Mouse (Mus musculus) embryonic facial prominence, embryonic 11.5 days (tissue): ENCODE results near the gene Sec61a2. TPM values are rescaled to one million over a fixed set of nuclear protein-coding genes. Genes with fewer than 3 reads are reported as not detected.

ENCODE experiments used
- ATAC-seq: fragments of 200-750 bp; cut with Nextera tagmentation; replicated peaks from 2 replicates; pipeline ENCODE4 v1.8.0; 2017; ENCODE audit warnings: low read depth; ENCODE audit not compliant: insufficient number of reproducible peaks, low FRiP score, low TSS enrichment
- DNase-seq: peaks from one replicate; pipeline ENCODE4 v3.0.0-alpha.2; 2015; ENCODE audit warnings: low spot score
- H3K27ac ChIP-seq: fragments of 300-500 bp; sonication (generic); replicated peaks from 2 replicates; pipeline ENCODE4 v1.5.1; 2014; ENCODE audit warnings: mild to moderate bottlenecking, low read depth, low read length, control low read depth
- H3K27me3 ChIP-seq: fragments of 300-500 bp; sonication (generic); 2 replicates; pipeline ENCODE4 v1.6.1; 2014; ENCODE audit warnings: mild to moderate bottlenecking, low read length, moderate library complexity, mixed read lengths; ENCODE audit not compliant: control insufficient read depth, insufficient read depth
- H3K36me3 ChIP-seq: fragments of 300-500 bp; sonication (generic); replicated peaks from 2 replicates; pipeline ENCODE4 v1.6.1; 2014; ENCODE audit warnings: low read depth, mild to moderate bottlenecking, low read length, moderate library complexity, mixed read lengths; ENCODE audit not compliant: control insufficient read depth, insufficient read depth
- H3K4me1 ChIP-seq: fragments of 300-500 bp; sonication (generic); 2 replicates; pipeline ENCODE4 v1.6.1; 2014; ENCODE audit warnings: low read length, mixed read lengths; ENCODE audit not compliant: control insufficient read depth, insufficient read depth
- H3K4me2 ChIP-seq: fragments of 300-500 bp; sonication (generic); 2 replicates; pipeline ENCODE4 v1.6.1; 2014; ENCODE audit warnings: low read depth, mild to moderate bottlenecking, control low read depth, low read length, moderate library complexity
- H3K4me3 ChIP-seq: fragments of 300-500 bp; sonication (generic); 2 replicates; pipeline ENCODE4 v1.5.1; 2014; ENCODE audit warnings: low read depth, low read length, control low read depth
- H3K9ac ChIP-seq: fragments of 300-500 bp; sonication (generic); replicated peaks from 2 replicates; pipeline ENCODE4 v1.6.1; 2014; ENCODE audit warnings: mild to moderate bottlenecking, control low read depth, low read length
- H3K9me3 ChIP-seq: fragments of 300-500 bp; sonication (generic); replicated peaks from 2 replicates; pipeline ENCODE4 v1.6.1; 2016; ENCODE audit warnings: mild to moderate bottlenecking, low read length, inconsistent platforms, mixed read lengths; ENCODE audit not compliant: control insufficient read depth
- WGBS: fragments of 180-500 bp; shearing (Covaris S2); extraction: QIAGEN DNeasy Blood & Tissue Kit; methylation state at CpG from one replicate; pipeline ENCODE4 v1.1.7; 2014; 5-methylcytosine and 5-hydroxymethylcytosine counted together
- polyA plus RNA-seq: library from polyadenylated mRNA; unstranded; fragments of >200 nt; fragmentation: Nextera tagmentation; extraction: Ambion mirVana; gene quantifications from 2 replicates; pipeline ENCODE4 v1.2.1, GENCODE M21; 2014

The Sec61a2 gene
- polyA plus RNA-seq, 1 experiment from 2014 or later = 81.0 TPM

GRCm38 (mm10) chr2:5840815-5841214 lies 54.4 kb downstream of the Sec61a2 start:
- H3K27me3 ChIP-seq = no peaks in the 10 kb centered on the region
- H3K4me1 ChIP-seq = no peaks in the 10 kb centered on the region
- no peak overlapping the region for H3K4me3 ChIP-seq
- DNase-seq = no peak
- H3K9ac ChIP-seq = no peak overlapping the region
- no peak overlapping the region for H3K4me2 ChIP-seq
- H3K36me3 ChIP-seq = peaks cover 22% of the 10 kb centered on the region
- H3K9me3 ChIP-seq = no peaks in the 10 kb centered on the region
- 92% methylated on average over 11 of the region's 11 CpGs for WGBS
- no peak overlapping the region for H3K27ac ChIP-seq
- ATAC-seq = no peak

- H3K9me3 ChIP-seq = no peaks in the 10 kb centered on the region
- no peak overlapping the region for H3K4me2 ChIP-seq
- no peak for DNase-seq
- no peaks in the 10 kb centered on the region for H3K27me3 ChIP-seq
- H3K27ac ChIP-seq = no peak overlapping the region
- 93% methylated on average over 5 of the region's 5 CpGs for WGBS
- H3K36me3 ChIP-seq = no peaks in the 10 kb centered on the region; the same call in 1 of the 2 replicates
- H3K9ac ChIP-seq = no peak overlapping the region
- ATAC-seq = no peak
- no peak overlapping the region for H3K4me3 ChIP-seq
- no peaks in the 10 kb centered on the region for H3K4me1 ChIP-seq
Measured at GRCm38 (mm10) chr2:5825265-5825913, 69.8 kb downstream of the Sec61a2 start.

- ATAC-seq (no peak), DNase-seq (no peak)
- Histone ChIP-seq H3K9ac (no peak overlapping the region), H3K4me3 (no peak overlapping the region), H3K4me1 (no peaks in the 10 kb centered on the region), H3K4me2 (no peak overlapping the region), H3K9me3 (no peaks in the 10 kb centered on the region), H3K27me3 (no peaks in the 10 kb centered on the region), H3K36me3 (no peaks in the 10 kb centered on the region; the same call in 1 of the 2 replicates), H3K27ac (no peak overlapping the region)
- 92% methylated on average over 5 of the region's 5 CpGs for WGBS
Measured at GRCm38 (mm10) chr2:5824685-5825084, 70.5 kb downstream of the Sec61a2 start.

GRCm38 (mm10) chr2:5824213-5824612 lies 71.0 kb downstream of the Sec61a2 start:
- no peak overlapping the region for H3K4me3 ChIP-seq

GRCm38 (mm10) chr2:5822449-5822848 lies 72.8 kb downstream of the Sec61a2 start:
- Histone ChIP-seq H3K9me3 (no peaks in the 10 kb centered on the region), H3K4me3 (no peak overlapping the region), H3K9ac (no peak overlapping the region), H3K27ac (no peak overlapping the region), H3K4me2 (no peak overlapping the region), H3K27me3 (no peaks in the 10 kb centered on the region), H3K36me3 (peaks cover 3% of the 10 kb centered on the region; the same call in 1 of the 2 replicates), H3K4me1 (no peaks in the 10 kb centered on the region)
- ATAC-seq (no peak), DNase-seq (no peak)
- WGBS = 94% methylated on average over 6 of the region's 6 CpGs

More at GRCm38 (mm10) chr2:5824213-5824612, 71.0 kb downstream of the Sec61a2 start:
- H3K27me3 ChIP-seq = no peaks in the 10 kb centered on the region
- WGBS = 19% methylated on average over 1 of the region's 1 CpGs
- no peaks in the 10 kb centered on the region; the same call in 1 of the 2 replicates for H3K36me3 ChIP-seq
- peak; percentile 21 for DNase-seq
- no peak for ATAC-seq
- no peaks in the 10 kb centered on the region for H3K9me3 ChIP-seq
- no peak overlapping the region for H3K4me2 ChIP-seq
- H3K4me1 ChIP-seq = no peaks in the 10 kb centered on the region
- H3K27ac ChIP-seq = no peak overlapping the region
- H3K9ac ChIP-seq = no peak overlapping the region

- Histone ChIP-seq H3K27ac (no peak overlapping the region), H3K4me3 (no peak overlapping the region), H3K9ac (no peak overlapping the region), H3K9me3 (no peaks in the 10 kb centered on the region), H3K27me3 (no peaks in the 10 kb centered on the region), H3K4me1 (no peaks in the 10 kb centered on the region), H3K4me2 (no peak overlapping the region), H3K36me3 (peaks cover 5% of the 10 kb centered on the region; the same call in 1 of the 2 replicates)
- WGBS = 90% methylated on average over 10 of the region's 10 CpGs
- DNase-seq (no peak), ATAC-seq (no peak)
Measured at GRCm38 (mm10) chr2:5821264-5821663, 74.0 kb downstream of the Sec61a2 start.

Other genes starting within 250 kb of the Sec61a2 start
- gene Camk1d, start 180.9 kb downstream of the Sec61a2 start, polyA plus RNA-seq = 0.94 and 1.0 TPM in 2 replicates
- 93.9 and 99.8 TPM in 2 replicates for gene Nudt5, start 50.4 kb downstream of the Sec61a2 start, polyA plus RNA-seq
- 309 and 334 TPM in 2 replicates for gene Cdc123, start 50.3 kb downstream of the Sec61a2 start, polyA plus RNA-seq
- 2.2 and 3.0 TPM in 2 replicates for gene Gm13199, start 32.5 kb downstream of the Sec61a2 start, polyA plus RNA-seq
- gene Dhtkd1, start 47.4 kb upstream of the Sec61a2 start, polyA plus RNA-seq = 2.8 and 3.4 TPM in 2 replicates
- 13.3 and 15.7 TPM in 2 replicates for gene Upf2, start 56.0 kb upstream of the Sec61a2 start, polyA plus RNA-seq
- 1.9 and 2.3 TPM in 2 replicates for gene Proser2, start 234.8 kb upstream of the Sec61a2 start, polyA plus RNA-seq